Mouse (Mus musculus) stomach, postnatal 0 days (tissue): Measurements from ENCODE around the gene Stard3.

Experiments
- CTCF ChIP-seq: IDR thresholded peaks from 2 replicates; pipeline ENCODE4 v1.5.1; 2016; ENCODE audit warnings: antibody characterized with exemption, low read depth, mild to moderate bottlenecking, moderate library complexity
- EP300 ChIP-seq: optimal IDR thresholded peaks from 2 replicates; pipeline ENCODE3; 2016; ENCODE audit warnings: antibody characterized with exemption

- TF ChIP-seq CTCF (no peak), EP300 (no peak)
These were observed 1.4 kb upstream of the Stard3 start for GRCm38 (mm10) chr11:98356625-98357394.
